Mouse (Mus musculus): ENCODE results near the gene Nr6a1. TPM values are rescaled to one million over a fixed set of nuclear protein-coding genes. Genes with fewer than 3 reads are reported as not detected.

Gene Nr6a1
- total and polyA plus RNA-seq, 3 experiments, result 5.6 to 6.1 (median 5.8) TPM

DNA sequence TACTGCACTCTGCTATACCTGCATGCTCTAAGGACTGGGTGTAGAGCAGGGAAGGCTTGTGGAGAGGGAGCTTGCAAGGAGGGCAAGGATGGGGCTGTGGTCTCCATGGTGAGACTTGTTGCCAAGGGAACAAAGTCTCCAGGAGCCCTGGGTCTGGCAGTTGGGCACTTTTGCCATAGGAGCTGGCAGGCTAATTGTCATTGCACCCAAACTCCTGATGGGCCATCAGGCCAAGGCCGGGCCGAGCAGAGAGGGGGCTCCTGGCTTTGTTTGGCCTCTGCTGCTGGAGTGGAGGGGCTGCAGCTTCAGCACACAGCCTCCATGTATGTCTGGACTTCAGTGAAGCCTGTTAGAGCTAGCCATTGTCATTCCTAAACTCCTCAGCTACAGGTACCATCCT, 206.8 kb downstream of the Nr6a1 start:
- DNase-seq (ENCODE audit: extremely low read depth), result no peak
- Histone ChIP-seq H3K4me2 (ENCODE audit: insufficient read depth, low read depth, poor library complexity, severe bottlenecking) (no peak overlapping the region), H3K36me3 (replicated peaks in 1 of 2; ENCODE audit: control insufficient read depth in 1 of 2, insufficient read depth in 1 of 2, low read length in 1 of 2) (peaks cover 0 to 5% of the 10 kb centered on the region in 2 experiments), H3K9me3 (replicated peaks; ENCODE audit: low read length) (no peaks in the 10 kb centered on the region), H3K27me3 (replicated peaks) (no peaks in the 10 kb centered on the region), H3K79me2 (replicated peaks; ENCODE audit: control insufficient read depth, extremely low read depth, insufficient read depth, poor library complexity, severe bottlenecking) (no peaks in the 10 kb centered on the region), H3K27ac (ENCODE audit: insufficient read depth, low read depth) (no peak overlapping the region), H3K9ac (ENCODE audit: insufficient read depth, low read depth) (no peak overlapping the region), H3K4me3 (replicated peaks in 1 of 3; ENCODE audit: low read depth in 2 of 3, low read length in 2 of 3, poor library complexity in 1 of 3) (no peak overlapping the region), H3K4me1 (ENCODE audit: control insufficient read depth in 1 of 2, insufficient read depth in 2 of 2) (no peaks in the 10 kb centered on the region)
- TF ChIP-seq EP300 (IDR thresholded peaks at IDR 0.05; ENCODE audit: low read length) (no peak), RAD21 (IDR thresholded peaks at IDR 0.05; ENCODE audit: low read depth, low read length) (no peak), GABPA (IDR thresholded peaks at IDR 0.05; ENCODE audit: insufficient replicate concordance, low read depth, low read length) (no peak)
- dilution Hi-C loops (cut with MboI; ENCODE audit: extremely low pct_ligation_motif_present, extremely low pct_unique_long_range_greater_than_20kb, low sequenced_read_pairs) (no loop called here), in situ Hi-C loops (cut with MboI; ENCODE audit: low pct_ligation_motif_present, low pct_unique_long_range_greater_than_20kb, low sequenced_read_pairs) (no loop called here)

DNA sequence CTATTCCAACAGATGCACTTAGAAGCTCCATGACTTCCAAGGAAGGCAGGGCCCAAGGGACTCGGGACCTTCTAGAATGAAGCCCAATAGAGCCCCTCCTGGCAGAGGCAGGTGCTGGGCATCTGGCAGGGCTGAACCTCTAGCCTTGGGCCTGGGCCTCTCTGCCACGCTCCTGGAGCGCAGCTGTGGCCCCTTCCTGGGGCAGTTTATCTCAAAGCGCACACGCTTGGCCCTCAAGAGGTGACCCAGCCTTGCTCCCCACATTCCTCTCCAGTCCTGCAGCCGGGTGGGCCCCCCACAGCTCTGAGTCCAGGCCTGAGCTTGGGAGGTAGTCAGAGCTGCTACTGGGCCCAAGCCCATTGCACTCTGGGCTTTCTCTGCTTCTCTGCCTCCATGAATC, 208.1 kb downstream of the Nr6a1 start:
- no peaks in the 10 kb centered on the region for H3K79me2 ChIP-seq (replicated peaks; ENCODE audit: control insufficient read depth, extremely low read depth, insufficient read depth, poor library complexity, severe bottlenecking)
- H3K4me3 ChIP-seq (replicated peaks in 1 of 3; ENCODE audit: low read depth in 2 of 3, low read length in 2 of 3, poor library complexity in 1 of 3), result no peak overlapping the region
- H3K9me3 ChIP-seq (replicated peaks; ENCODE audit: low read length), result no peaks in the 10 kb centered on the region
- DNase-seq (ENCODE audit: extremely low read depth), result no peak
- no peak overlapping the region for H3K9ac ChIP-seq (ENCODE audit: insufficient read depth, low read depth)
- H3K4me2 ChIP-seq (ENCODE audit: insufficient read depth, low read depth, poor library complexity, severe bottlenecking), result no peak overlapping the region
- H3K27me3 ChIP-seq (replicated peaks), result no peaks in the 10 kb centered on the region
- dilution Hi-C loops (cut with MboI; ENCODE audit: extremely low pct_ligation_motif_present, extremely low pct_unique_long_range_greater_than_20kb, low sequenced_read_pairs), result no loop called here
- peaks cover 0 to 5% of the 10 kb centered on the region in 2 experiments for H3K36me3 ChIP-seq (replicated peaks in 1 of 2; ENCODE audit: control insufficient read depth in 1 of 2, insufficient read depth in 1 of 2, low read length in 1 of 2)
- in situ Hi-C loops (cut with MboI; ENCODE audit: low pct_ligation_motif_present, low pct_unique_long_range_greater_than_20kb, low sequenced_read_pairs), result no loop called here
- TF ChIP-seq GABPA (IDR thresholded peaks at IDR 0.05; ENCODE audit: insufficient replicate concordance, low read depth, low read length) (no peak), MAZ (IDR thresholded peaks at IDR 0.05; ENCODE audit: low read depth, low read length) (no peak), UBTF (IDR thresholded peaks at IDR 0.05; ENCODE audit: low read depth, low read length) (no peak), EP300 (IDR thresholded peaks at IDR 0.05; ENCODE audit: low read length) (no peak), SIN3A (IDR thresholded peaks at IDR 0.05; ENCODE audit: low read length) (no peak), NELFE (IDR thresholded peaks at IDR 0.05; ENCODE audit: low read depth, low read length) (no peak), JUND (conservative IDR thresholded peaks at IDR 0.05; ENCODE audit: low read depth, low read length) (no peak), RAD21 (IDR thresholded peaks at IDR 0.05; ENCODE audit: low read depth, low read length) (no peak), POLR2AphosphoS2 (IDR thresholded peaks at IDR 0.05; ENCODE audit: low read depth, low read length) (no peak), USF1 (IDR thresholded peaks at IDR 0.05; ENCODE audit: low read depth, low read length) (no peak), ELF1 (IDR thresholded peaks at IDR 0.05; ENCODE audit: low read depth, low read length) (no peak), MAFK (IDR thresholded peaks at IDR 0.05; ENCODE audit: insufficient replicate concordance, low read length) (no peak), TCF12 (IDR thresholded peaks at IDR 0.05; ENCODE audit: low read depth, low read length) (no peak), BHLHE40 (IDR thresholded peaks at IDR 0.05; ENCODE audit: low read depth, low read length) (no peak), SMC3 (IDR thresholded peaks at IDR 0.05; ENCODE audit: low read depth, low read length) (no peak)
- no peak overlapping the region for H3K27ac ChIP-seq (ENCODE audit: insufficient read depth, low read depth)
- no peaks in the 10 kb centered on the region for H3K4me1 ChIP-seq (ENCODE audit: control insufficient read depth in 1 of 2, insufficient read depth in 2 of 2)
